Mouse (Mus musculus) spleen, postnatal 10 days (tissue): ENCODE data around the gene Rgcc.

ENCODE experiments used
- DNase-seq, 2 experiments: peaks; one replicate each; pipeline ENCODE4 v3.0.0; 2021 to 2022; ENCODE audit warnings: low spot score in 2 of 2

The Rgcc gene

DNA sequence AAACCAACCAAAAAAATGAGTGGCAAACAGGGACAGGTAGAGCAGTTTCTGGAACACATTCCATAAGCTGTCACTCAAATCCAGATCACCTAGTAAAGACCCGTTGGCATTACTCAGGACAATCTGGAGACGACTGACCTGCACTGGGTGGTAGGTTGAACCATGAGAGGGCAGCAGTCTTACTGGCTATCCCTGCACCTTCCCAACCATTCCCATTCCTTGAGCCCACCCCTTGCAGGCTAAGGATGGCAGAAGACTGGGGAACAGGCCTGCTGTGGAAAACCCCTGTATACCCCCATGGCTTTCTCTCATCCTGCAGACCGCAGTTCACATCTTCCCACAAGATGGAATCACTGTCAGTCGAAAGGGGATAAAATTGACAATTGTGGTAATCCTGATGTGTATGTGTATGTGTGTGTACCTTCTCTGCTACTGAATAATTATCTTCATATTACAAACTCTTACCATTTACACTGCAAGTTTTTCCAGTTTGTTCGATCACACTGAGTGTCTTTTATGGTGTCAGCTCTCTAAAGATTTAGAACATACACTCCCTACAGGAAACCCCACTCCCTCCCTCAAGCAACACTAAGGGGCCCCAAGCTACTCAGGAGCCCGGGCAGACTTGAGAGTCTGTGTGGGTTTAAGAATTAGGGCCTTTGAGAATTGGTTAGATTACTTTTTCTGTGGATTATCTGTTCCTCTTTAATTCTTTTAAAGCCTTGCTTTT lies 59.6 kb downstream of the Rgcc start:
- no peak for DNase-seq

DNA sequence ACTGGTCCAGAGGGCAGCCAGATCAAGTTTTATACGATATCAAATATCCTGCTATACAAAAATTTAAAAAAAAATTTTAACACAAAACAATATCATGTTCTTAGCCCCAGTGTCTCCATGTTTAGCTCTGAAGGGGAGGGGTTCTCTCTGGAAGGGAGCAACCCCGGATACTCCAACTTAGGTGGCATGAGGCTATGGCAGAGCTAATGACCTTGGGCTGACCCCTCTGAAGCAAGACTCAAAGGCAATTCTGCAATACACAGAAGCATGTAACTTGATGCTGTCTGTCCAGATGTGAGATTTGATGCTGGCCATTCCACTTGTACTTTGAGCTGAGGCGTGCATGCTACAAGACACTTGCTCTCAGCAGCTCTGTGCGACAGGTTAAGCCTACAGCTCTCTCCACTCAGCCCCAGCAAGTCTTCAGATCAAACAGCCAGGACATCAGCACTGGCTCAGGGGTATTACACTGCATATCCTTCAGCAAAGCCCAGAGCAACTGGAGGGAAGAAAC lies 60.3 kb downstream of the Rgcc start:
- DNase-seq: no peak

DNA sequence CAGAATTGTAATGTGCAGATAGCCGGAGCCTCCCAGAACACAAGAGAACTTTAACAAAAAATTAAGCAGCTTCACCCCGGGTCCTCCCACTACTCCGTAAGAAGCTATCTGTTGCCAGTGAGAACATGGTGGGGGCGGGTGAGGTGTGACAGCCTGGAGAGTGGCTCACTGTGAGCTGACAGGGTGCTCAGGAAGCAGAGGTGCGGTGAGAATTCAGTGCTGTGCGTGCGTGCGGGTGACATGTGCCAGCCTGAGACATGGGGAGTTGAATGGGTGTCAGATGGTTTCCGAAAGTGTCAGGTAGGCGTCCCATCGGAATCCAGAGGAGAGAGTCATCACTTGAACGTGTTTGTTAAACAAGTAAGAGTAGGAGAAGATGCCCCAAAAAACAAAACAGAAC lies 62.0 kb downstream of the Rgcc start:
- DNase-seq: no peak
